In genomic region chr3:102023337-102023736, GRCm38 (mm10) we compare ENCODE assay signal across 8 mouse cellular contexts. TPM values are rescaled to one million over a fixed set of nuclear protein-coding genes. Genes with fewer than 3 reads are reported as not detected.
A peak's percentile ranks its signal among the peaks of the same experiment; 100 is the strongest.
DNase-seq lines count a peak whose midpoint lies in the region; ATAC-seq and TF ChIP-seq lines count a peak whose summit lies in the region.

No protein-coding gene starts in this region.

- WGBS in forebrain, embryonic 16.5 days: under 1% methylated on average over 30 of the region's 31 CpGs
- 2% methylated on average over 31 of the region's 31 CpGs for WGBS in liver, postnatal 0 days (ENCODE audit: insufficient replicate concordance)

- H3K4me2 ChIP-seq in forebrain, embryonic 16.5 days (ENCODE audit: low read length): peak overlapping the region; percentile 58
- H3K4me2 ChIP-seq in liver, postnatal 0 days (ENCODE audit: low read depth, low read length): peak overlapping the region; percentile 66

- peak; percentile 63 for DNase-seq in heart, adult 11 months
- DNase-seq in heart, adult 18-20 months: no peak
- DNase-seq in R1 (ENCODE audit: low read depth, low spot score): peak; percentile 12
- no peak for DNase-seq in liver, postnatal 0 days
- DNase-seq in right cerebral cortex, postnatal 36 days (ENCODE audit: low spot score in 2 of 2): no peak
- DNase-seq in left cerebral cortex, adult 9 months (ENCODE audit: low spot score in 2 of 2): no peak
- no peak for DNase-seq in right cerebral cortex, postnatal 14 days

- peak overlapping the region; percentile 68 for H3K27ac ChIP-seq in forebrain, embryonic 16.5 days (ENCODE audit: low read length)
- H3K27ac ChIP-seq in liver, postnatal 0 days (ENCODE audit: low read depth): no peak overlapping the region

- peaks cover 21% of the 10 kb centered on the region for H3K4me1 ChIP-seq in forebrain, embryonic 16.5 days (replicated peaks; ENCODE audit: control insufficient read depth, insufficient read depth, low read length)
- no peaks in the 10 kb centered on the region; the same call in 1 of the 2 replicates for H3K4me1 ChIP-seq in liver, postnatal 0 days (ENCODE audit: insufficient read depth)

- peak overlapping the region; percentile 41 for H3K9ac ChIP-seq in forebrain, embryonic 16.5 days (replicated peaks; ENCODE audit: low read depth, low read length)
- no peak overlapping the region for H3K9ac ChIP-seq in liver, postnatal 0 days (replicated peaks)

- TF ChIP-seq CTCF in liver, postnatal 0 days (IDR thresholded peaks at IDR 0.05; ENCODE audit: low read depth): no peak

- H3K9me3 ChIP-seq in forebrain, embryonic 16.5 days (ENCODE audit: control insufficient read depth, low read length): no peaks in the 10 kb centered on the region
- H3K9me3 ChIP-seq in liver, postnatal 0 days (ENCODE audit: low read length): no peaks in the 10 kb centered on the region

- H3K36me3 ChIP-seq in forebrain, embryonic 16.5 days (ENCODE audit: control insufficient read depth, insufficient read depth): no peaks in the 10 kb centered on the region
- H3K36me3 ChIP-seq in liver, postnatal 0 days (replicated peaks; ENCODE audit: insufficient read depth, low read length): no peaks in the 10 kb centered on the region

- H3K4me3 ChIP-seq in forebrain, embryonic 16.5 days (replicated peaks; ENCODE audit: low read length): peak overlapping the region; percentile 32
- peak overlapping the region; percentile 35 for H3K4me3 ChIP-seq in liver, postnatal 0 days (ENCODE audit: low read depth, low read length)

- H3K27me3 ChIP-seq in forebrain, embryonic 16.5 days (replicated peaks; ENCODE audit: control insufficient read depth, insufficient read depth, low read length): no peaks in the 10 kb centered on the region
- peaks cover 32% of the 10 kb centered on the region for H3K27me3 ChIP-seq in liver, postnatal 0 days (ENCODE audit: insufficient read depth, low read length)

- no peak for TF ChIP-seq EP300 in liver, postnatal 0 days (IDR thresholded peaks at IDR 0.05; ENCODE audit: low read depth)

- ATAC-seq in forebrain, embryonic 16.5 days: peak; percentile 52
- no peak for ATAC-seq in liver, postnatal 0 days

RNA-seq across cellular contexts. Expression of gene Nhlh2, which starts 13.5 kb away (rescaled TPM):
- total RNA-seq in heart, adult 18-20 months (2021): not detected
- polyA plus RNA-seq in forebrain, embryonic 16.5 days (2015; fragmentation: Nextera tagmentation; extraction: Ambion mirVana): 19.0 and 19.6 TPM in 2 replicates
- polyA plus RNA-seq in liver, postnatal 0 days (2015; fragmentation: Nextera tagmentation; extraction: Ambion mirVana): not detected in 2 replicates

Comparison
In these comparisons a context has a peak if more than half of its experiments do, and no peak if none do; other contexts are left out.
1. DNase-seq: peak in heart, adult 11 months (single experiment) and R1 (single experiment); none in heart, adult 18-20 months (0 of 2), liver, postnatal 0 days (single experiment), right cerebral cortex, postnatal 36 days (0 of 2), left cerebral cortex, adult 9 months (0 of 2) and right cerebral cortex, postnatal 14 days (single experiment).
2. RNA of gene Nhlh2, which starts 13.5 kb away (polyA plus RNA-seq): 19.0 to 19.6 TPM in forebrain, embryonic 16.5 days; not detected in liver, postnatal 0 days; every median in the first group is over 10 times any median in the second.